Mouse (Mus musculus) 3T3-L1 (cell line): Measurements from ENCODE around the gene Xcr1.

Experiments used
- DNase-seq: peaks from one replicate; pipeline ENCODE4 v3.0.0-alpha.2; 2015; ENCODE audit warnings: low read depth, low spot score

The Xcr1 gene

DNA sequence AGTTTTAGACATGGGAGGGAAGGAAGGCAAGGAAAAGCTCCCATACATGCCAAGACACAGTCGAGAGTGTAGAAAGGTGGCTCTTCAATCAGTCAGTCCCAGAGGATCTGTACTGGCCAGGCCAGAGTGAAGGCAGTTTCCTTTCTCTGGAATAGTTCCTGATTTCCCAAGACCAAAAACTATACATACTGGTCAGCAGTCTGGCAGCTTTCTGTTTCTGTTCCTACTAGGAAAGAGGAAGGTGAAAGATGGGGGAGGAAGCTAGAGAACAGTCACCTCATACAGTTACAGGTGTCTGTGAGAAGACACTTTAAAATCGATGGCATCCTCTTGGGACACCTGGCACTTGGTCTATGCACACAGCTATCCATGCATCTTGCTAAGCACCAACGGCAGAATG, 46.4 kb downstream of the Xcr1 start:
- DNase-seq, result no peak

DNA sequence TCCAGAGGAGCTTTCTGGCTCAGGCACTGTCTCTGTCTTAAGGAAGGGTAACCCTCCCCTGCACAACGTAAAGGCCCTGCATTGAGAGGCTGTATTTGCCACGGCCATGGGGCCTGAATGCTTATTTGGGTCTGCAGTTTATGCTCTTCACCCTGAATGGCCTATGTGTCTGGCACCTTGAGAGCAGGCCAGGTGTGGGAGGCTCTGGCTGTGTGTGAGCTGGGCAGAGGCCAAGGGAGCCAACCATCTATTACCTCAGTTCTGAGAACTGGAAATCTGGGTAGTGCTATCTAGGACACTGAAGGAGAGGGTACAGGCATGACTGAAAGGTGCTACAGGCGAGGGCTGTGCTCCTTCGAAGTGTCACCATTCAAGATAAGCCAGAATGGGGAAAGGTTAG, 47.0 kb downstream of the Xcr1 start:
- no peak for DNase-seq

DNA sequence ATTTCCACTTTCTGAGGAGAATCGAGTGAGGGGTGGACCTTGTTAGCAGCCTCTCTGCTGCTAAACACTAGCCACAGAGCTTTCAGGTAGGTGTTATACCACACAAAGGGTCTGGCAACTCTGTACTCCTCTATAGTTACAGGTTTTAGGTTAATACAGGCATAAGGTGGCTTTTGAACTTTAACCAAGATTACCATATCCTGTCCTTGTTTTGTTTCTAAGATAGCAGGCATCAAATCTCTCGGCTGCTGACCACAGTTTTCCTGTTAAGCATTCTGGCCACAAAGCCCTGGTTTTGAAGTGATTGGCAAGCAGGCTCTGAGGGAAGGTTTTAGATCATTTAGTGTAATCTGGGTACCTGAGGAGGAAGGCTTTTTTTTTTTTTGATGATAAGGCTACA, 47.5 kb downstream of the Xcr1 start:
- no peak for DNase-seq

DNA sequence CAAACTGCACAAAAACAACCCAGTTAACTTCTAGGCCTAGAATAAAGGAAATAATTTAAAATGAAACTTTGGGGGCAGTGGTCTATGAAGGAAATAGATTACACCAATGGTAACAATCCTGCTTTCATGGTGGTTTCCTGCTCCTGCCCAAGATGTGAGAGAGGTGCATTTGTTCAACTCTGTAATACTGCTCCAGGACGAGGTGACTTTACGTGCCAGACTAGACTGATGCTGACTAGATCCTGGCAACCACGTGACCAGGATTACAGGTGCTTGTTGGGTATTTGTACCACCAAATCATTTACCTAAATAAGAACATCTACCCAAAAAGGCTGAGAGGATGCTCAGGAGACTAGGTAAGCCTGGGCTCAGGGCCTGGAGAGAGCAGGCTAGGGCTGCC, 50.0 kb downstream of the Xcr1 start:
- DNase-seq, result no peak

DNA sequence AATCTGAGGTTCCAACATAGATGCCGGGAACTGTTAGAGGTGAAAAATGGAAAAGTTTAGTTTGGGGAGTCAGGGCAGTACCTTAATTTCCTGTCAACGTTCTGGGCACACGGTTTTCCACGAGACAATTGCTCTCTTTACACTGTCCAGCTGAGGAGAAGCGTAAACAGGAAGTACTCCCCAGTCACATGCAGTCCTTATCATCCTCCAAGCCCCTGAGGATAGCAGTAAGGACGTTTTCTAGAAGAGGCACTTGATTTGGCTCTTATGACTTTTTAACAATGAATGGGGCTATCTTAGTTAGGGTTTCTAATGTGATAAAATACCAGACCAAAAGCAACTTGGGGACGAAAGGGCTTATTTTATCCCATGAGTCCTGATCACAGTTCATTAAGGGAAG, 53.2 kb downstream of the Xcr1 start:
- no peak for DNase-seq

DNA sequence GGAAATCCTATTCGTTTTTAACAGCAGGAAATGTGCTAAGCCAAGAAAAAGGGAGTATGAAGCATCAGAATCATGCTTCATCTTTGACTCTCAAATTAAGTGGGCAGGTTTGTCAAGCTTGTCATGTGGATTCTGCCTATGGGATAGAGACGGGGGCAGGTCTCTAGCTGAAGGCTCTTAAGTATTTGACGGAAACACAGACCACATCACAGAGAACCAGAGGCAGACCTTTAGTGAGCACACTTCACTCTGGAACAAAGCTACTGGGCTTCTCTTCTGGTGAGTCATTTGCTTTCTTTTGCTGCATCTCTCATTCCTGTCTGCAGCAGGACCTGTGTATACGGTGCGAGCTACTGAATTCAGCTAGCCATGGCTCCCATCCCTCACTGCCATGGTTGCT, 55.6 kb downstream of the Xcr1 start, which contains the start of gene Cxcr6:
TSS of gene Cxcr6 (plus strand) at position 209 of the 400 bp plus-strand sequence.
- no peak for DNase-seq

DNA sequence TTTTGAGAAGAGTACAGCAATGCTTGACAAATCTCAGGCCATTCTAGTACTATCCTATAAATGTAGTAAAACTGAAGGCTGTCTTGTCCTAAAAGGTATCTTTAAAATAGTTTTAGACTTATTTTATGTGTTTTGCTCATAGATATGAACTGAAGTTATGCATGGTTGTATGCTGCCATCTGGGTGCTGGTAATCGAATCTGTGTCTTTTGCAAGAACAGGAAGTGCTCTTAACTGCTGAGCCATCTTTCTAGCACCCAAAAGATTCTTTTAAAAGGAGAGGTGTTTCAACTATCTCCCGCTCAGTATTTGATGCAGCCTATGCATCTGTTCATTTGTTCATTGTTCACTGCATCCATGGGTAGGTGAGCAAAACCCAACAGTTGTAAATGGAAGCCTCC, 56.6 kb downstream of the Xcr1 start:
- DNase-seq, result no peak

DNA sequence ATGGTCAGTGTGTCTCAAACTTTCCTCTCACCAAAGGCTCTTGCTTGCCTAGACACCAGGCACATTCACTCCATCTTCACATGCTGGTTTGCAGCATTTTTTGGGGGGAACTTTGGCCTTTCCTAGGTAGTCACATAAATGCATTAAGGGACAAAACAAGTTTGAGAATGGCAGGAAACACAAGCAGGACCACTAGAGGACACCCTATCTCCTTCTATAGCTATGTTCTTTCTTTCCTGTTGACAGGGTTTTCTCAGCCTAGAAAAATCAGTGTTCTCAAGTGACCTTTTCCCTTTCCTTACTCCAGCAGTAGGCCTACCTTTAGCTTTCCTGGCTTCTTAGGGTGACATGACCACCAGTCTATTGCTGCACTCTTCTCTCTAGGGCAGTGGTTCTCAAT, 58.9 kb downstream of the Xcr1 start:
- DNase-seq, result peak; percentile 51

DNA sequence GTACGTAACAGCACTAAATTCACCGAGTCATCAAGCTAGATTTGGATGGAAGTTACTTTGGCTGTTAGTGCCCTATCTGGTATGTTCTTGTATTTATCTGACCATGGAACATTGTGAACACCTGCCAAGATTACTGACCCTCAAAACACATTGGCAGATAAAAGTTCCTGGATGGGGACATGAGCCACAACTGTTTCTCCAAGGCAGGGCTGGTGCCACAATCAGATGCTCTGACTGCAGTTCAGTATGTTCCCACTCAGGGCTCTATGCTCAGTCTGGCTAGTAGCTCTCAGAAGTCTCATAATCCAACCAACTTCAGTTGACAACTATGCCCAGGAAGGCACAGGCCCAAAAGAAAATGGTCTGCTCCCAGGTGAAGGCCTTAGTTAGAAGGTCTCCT, 59.4 kb downstream of the Xcr1 start:
- DNase-seq, result no peak
